Mouse (Mus musculus) C2C12 (cell line): ENCODE data around the gene Helb.

Experiments used
- CTCF ChIP-seq: IDR thresholded peaks from one replicate; pipeline ENCODE4 v1.5.1; 2011; ENCODE audit not compliant: control insufficient read depth, insufficient read depth, insufficient read length
- USF1 ChIP-seq: IDR thresholded peaks from one replicate; pipeline ENCODE4 v1.6.1; 2011; ENCODE audit warnings: low read depth, mild to moderate bottlenecking, control low read depth, moderate library complexity

GRCm38 (mm10) chr10:120038194-120038593 is 74.6 kb downstream of the Helb start:
- TF ChIP-seq CTCF (no peak), USF1 (no peak)
